8 mouse cellular contexts compared by ENCODE assay signal in genomic region chr8:87891884-87892283, GRCm38 (mm10).
DNase-seq lines count a peak whose midpoint lies in the region; ATAC-seq lines count a peak whose summit lies in the region.

No protein-coding gene starts in this region.

- peaks cover 97% of the 10 kb centered on the region for H3K4me1 ChIP-seq in embryonic facial prominence, embryonic 10.5 days
- peaks cover 74% of the 10 kb centered on the region for H3K4me1 ChIP-seq in hindbrain, embryonic 15.5 days (replicated peaks)

- intact Hi-C loops in gastrocnemius, postnatal 36 days (cut with DNase I) = no loop called here
- intact Hi-C loops in left cerebral cortex, postnatal 25 days (cut with DNase I) = loop anchor here (5.0 kb wide), 1 partner anchor 65 kb away; the partner anchor contains the start of gene Zfp423

- H3K27me3 ChIP-seq in embryonic facial prominence, embryonic 10.5 days (replicated peaks; ENCODE audit: low read depth, poor library complexity, severe bottlenecking) = no peaks in the 10 kb centered on the region
- H3K27me3 ChIP-seq in hindbrain, embryonic 15.5 days = no peaks in the 10 kb centered on the region

- H3K4me3 ChIP-seq in embryonic facial prominence, embryonic 10.5 days = no peak overlapping the region; the same call in 1 of the 2 replicates
- H3K4me3 ChIP-seq in hindbrain, embryonic 15.5 days = no peak overlapping the region

- DNase-seq in adrenal gland, postnatal 14 days = peak; percentile 48
- DNase-seq in embryonic facial prominence, embryonic 10.5 days (ENCODE audit: low spot score) = peak; percentile 49
- DNase-seq in lung, postnatal 25 days (ENCODE audit: low spot score) = peak; percentile 12
- no peak for DNase-seq in gastrocnemius, postnatal 36 days
- no peak for DNase-seq in urinary bladder, adult 2 months (ENCODE audit: low spot score)
- DNase-seq in left cerebral cortex, postnatal 25 days (ENCODE audit: low spot score in 2 of 2) = no peak

- peak overlapping the region; percentile 87 for H3K27ac ChIP-seq in embryonic facial prominence, embryonic 10.5 days (replicated peaks)
- peak overlapping the region; percentile 68 for H3K27ac ChIP-seq in hindbrain, embryonic 15.5 days (replicated peaks)

- ATAC-seq in hindbrain, embryonic 15.5 days (ENCODE audit: low FRiP score, low read depth) = peak; percentile 24; the same call in 1 of the 2 replicates
- no peak for ATAC-seq in megakaryocyte-erythroid progenitor cell, adult 5-6 weeks (replicated peaks; ENCODE audit: low FRiP score, low TSS enrichment, poor library complexity, severe bottlenecking)

- H3K4me2 ChIP-seq in hindbrain, embryonic 15.5 days = no peak overlapping the region

- H3K9ac ChIP-seq in hindbrain, embryonic 15.5 days = no peak overlapping the region

- H3K36me3 ChIP-seq in embryonic facial prominence, embryonic 10.5 days (replicated peaks) = no peaks in the 10 kb centered on the region
- no peaks in the 10 kb centered on the region for H3K36me3 ChIP-seq in hindbrain, embryonic 15.5 days

- H3K9me3 ChIP-seq in embryonic facial prominence, embryonic 10.5 days = no peaks in the 10 kb centered on the region
- H3K9me3 ChIP-seq in hindbrain, embryonic 15.5 days = no peaks in the 10 kb centered on the region

Comparison
In these comparisons a context has a peak if more than half of its experiments do, and no peak if none do; other contexts are left out.
1. DNase-seq: peak in adrenal gland, postnatal 14 days (single experiment), embryonic facial prominence, embryonic 10.5 days (single experiment) and lung, postnatal 25 days (single experiment); none in gastrocnemius, postnatal 36 days (0 of 2), urinary bladder, adult 2 months (single experiment) and left cerebral cortex, postnatal 25 days (0 of 2).